Mouse (Mus musculus): Measurements from ENCODE around the gene Mast4.

GRCm38 (mm10) chr13:102912867-102913266, 421.4 kb downstream of the Mast4 start:
- TF ChIP-seq CTCF (IDR thresholded peaks at IDR 0.05; ENCODE audit: low read depth, low read length) (no peak), POLR2A (IDR thresholded peaks at IDR 0.05; ENCODE audit: borderline replicate concordance, low read depth, low read length) (no peak)
